Mouse (Mus musculus) adrenal gland, postnatal 10 days (tissue): ENCODE results near the gene Nod1. TPM values are rescaled to one million over a fixed set of nuclear protein-coding genes. Genes with fewer than 3 reads are reported as not detected.

Source experiments
- DNase-seq: peaks from one replicate; pipeline ENCODE4 v3.0.0; 2021; ENCODE audit warnings: mixed read lengths
- long read RNA-seq, 2 experiments: library from polyadenylated mRNA; stranded (forward); transcript quantifications; one replicate each; pipeline ENCODE4 v2.0.0; 2021
- total RNA-seq, 2 experiments: library from RNA; stranded (reverse); gene quantifications; 2 replicates each; pipeline ENCODE4 v1.2.3; 2021

Gene Nod1
- total RNA-seq, result 10 to 100 TPM in 1 of 2 experiments, 1 to 10 TPM in 1; 8.9 to 13.7 TPM
- long read RNA-seq, experiment 1, full-length matches to known transcripts, result 8 of 15 reads
- long read RNA-seq, experiment 1, partial matches to known transcripts, result 3 of 15 reads
- long read RNA-seq, experiment 1, other reads (novel, unspliced or antisense), result 4 of 15 reads
- long read RNA-seq, experiment 2, full-length matches to known transcripts, result 10 of 14 reads
- long read RNA-seq, experiment 2, partial matches to known transcripts, result 2 of 14 reads
- long read RNA-seq, experiment 2, other reads (novel, unspliced or antisense), result 2 of 14 reads

DNA sequence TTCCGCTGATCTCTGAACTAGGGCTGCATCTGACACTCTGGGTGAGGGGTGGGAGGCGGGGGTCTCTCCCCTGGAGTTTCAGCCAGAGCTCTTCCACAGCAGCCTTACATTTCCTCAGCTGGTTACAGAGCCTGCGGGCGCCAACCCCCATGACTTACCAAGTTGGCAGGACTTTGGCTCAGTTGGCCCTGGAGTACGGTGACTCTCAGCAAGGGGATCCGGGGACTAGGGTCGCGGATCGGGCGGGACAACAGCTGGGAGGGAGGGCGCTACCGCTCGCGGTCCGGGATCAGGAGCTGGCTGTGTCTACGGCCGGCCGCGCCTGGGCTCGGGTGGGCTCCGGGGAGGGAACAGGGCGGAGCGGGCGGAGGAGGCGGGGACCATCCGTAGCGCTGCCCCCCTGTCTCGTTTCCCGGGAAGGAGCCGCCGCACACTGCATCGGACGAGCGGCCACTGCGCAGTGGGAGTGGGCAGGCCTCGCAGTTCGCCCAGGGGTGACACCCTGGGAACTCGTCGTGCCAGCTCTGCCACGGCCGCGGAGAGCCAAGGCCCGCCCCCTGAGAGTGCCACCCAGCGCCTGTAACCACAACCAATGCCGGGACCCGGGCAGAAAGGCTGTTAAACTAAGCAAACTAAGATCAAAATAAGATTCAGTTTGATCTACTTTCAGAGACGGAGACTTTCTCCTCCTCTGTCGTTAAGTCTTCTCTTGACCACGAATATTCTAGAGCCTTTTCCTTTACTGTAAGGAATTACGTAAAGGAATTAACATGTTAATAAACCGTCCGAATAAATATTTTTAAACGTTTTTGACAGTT lies at the start of gene Nod1:
Gene Nod1, minus strand, starts transcription at position 502 of the 818 bp plus-strand sequence.
- DNase-seq, result peak; percentile 88

GRCm38 (mm10) chr6:55021806-55022205 lies 49.4 kb upstream of the Nod1 start:
- no peak for DNase-seq

DNA sequence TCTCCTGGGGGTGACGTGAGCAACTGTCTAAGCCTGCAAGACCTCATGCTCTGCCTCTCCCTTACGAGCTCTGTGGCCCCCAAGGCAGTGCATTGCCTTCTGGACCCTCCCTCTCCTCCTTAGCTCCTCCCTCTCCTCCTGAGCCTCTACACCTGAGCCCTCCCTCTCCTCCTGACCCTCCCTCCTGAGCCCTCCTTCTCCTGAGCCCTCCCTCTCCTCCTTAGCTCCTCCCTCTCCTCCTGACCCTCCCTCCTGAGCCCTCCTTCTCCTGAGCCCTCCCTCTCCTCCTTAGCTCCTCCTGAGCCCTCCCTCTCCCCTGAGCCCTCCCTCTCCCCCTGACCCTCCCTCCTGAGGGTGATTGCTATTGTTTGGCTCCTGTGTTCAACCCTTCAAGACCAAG lies 46.0 kb upstream of the Nod1 start:
- no peak for DNase-seq

DNA sequence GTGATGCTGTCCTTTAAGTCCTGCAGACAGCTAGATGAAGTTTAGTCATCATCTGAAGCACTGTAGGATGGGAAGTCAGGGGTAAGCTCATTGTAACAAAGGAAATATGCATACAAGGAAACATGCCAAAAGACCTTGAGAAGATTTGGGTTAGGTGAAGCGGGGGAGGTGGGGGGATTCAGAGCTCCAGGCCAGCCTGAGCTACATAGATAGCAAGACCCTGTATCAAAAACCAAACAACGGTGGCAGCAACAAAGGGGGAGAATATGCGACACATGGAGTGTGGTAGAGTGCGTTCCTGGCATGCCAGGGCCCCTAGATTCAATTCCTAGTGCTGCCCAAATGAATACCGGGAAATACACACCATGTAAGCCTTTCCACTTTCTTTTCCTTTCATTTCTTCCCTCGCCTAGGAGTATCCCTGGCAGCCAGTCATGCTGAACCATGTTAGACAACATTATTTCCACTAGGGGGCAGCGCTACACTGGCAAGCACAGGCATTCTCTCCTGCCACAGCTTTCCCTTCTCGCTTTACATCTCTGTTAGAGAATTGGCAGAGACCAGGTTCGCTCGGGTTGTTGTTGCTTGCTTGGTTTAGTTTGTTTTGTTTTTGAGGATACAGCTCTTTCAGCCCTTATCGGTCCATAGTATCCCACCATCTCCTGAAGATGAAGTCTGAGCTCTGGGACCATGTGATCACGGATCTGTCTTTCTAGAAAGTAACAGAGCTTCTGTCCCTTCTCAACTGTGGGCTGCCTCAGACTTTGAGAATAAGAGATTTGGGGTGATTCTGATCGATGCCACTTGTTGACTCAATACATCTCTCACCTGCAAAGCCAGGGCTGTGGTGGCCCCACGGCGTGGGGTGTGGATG lies 44.5 kb upstream of the Nod1 start:
- DNase-seq, result peak; percentile 69

GRCm38 (mm10) chr6:55016236-55016635 lies 43.8 kb upstream of the Nod1 start:
- DNase-seq, result peak; percentile 54

DNA sequence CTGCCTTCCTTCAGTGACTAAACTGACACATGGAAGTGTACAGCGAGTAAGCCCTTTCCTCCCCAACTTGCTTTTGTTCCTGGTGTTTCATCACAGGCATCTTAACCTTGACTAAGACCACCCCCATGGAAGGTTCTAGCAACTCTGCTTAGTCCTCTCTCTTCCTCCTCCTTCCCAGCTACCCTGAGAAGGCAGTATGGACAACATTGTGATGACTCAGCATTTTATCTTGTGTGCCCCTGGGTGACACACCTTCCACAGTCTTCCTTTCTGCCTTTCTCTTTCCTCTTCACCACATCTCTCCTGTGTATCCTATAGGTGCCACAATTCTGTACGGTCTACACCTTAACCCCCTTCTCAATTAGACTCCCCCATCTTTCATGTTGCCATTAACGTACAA lies 41.8 kb upstream of the Nod1 start:
- no peak for DNase-seq

DNA sequence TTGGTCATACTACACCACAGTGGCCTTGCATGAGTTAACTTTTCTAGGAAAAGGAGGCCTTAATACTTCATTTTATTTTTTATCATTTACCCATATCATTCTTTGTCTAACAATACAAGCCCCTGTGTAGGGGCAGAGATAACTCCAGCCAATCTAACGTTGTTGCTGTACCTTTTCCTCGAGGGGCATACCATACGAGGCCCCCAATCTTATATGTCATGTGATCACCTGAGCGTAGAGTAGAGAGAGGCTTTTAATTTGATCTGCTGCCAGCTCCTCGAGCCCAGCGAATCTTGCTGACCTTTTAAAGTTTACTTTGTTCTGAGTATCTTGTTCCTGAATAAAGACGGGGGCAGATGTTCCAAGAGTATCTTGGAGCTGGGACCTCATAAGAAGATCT lies 40.1 kb upstream of the Nod1 start:
- no peak for DNase-seq

GRCm38 (mm10) chr6:55010330-55011091 lies 38.1 kb upstream of the Nod1 start:
- no peak for DNase-seq

DNA sequence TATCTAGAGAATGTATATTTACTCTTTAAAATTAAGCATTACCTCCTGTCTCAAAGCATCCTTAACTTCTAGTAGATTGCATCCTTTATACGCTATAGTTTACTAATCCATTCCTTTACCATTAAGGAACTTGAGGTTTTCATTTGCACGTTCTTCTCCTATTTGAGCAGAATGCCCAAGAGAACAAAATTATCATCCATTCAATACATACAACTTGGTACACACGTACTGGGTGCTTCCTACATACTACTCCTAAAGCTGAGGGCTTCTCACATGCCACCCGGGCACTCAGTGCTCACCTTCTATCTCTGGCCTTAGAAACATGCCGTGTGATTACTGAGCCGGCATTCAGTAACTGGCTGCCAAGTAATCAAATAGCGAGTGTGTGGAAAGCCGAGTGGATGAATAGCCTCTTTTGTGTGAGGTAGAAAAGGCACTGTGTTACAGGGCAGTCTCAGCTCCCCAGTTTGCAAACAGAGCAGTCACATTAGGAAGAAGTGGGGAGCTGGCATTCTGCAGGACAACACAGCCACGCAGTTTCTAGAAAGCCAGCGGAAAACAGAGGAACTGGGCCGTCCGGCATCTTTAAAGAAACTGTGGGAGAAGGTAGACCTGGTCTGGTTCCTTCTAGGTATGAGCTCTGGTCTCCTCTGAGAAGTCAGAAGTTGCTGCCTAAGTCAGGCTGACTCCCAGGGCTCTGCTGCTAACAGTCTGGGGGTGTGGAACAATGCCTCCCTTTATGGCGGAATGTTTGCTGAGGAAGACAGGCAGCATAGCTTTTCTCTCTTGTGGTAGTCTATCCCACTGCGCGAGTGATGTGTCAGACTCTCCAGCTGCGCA lies 37.2 kb upstream of the Nod1 start:
- no peak for DNase-seq

DNA sequence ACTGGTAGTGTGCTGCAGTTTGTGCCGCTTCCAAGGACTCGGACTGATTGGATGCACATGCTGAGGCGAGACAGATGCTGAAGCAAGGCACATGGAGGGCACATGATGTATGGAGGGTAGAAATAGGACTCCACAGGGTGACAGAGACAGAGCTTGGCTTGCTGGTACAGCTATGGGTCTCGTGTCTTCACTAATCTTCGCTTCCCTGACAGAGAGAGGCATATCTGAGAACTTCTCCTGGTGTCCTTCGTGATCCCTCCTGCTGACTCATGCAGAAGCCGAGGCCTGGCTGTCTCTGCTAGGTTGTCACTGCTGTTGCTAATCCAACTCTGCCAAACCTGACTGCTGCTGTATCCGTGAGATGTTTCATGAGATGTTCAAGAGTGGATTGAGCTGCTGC lies 36.0 kb upstream of the Nod1 start:
- no peak for DNase-seq

DNA sequence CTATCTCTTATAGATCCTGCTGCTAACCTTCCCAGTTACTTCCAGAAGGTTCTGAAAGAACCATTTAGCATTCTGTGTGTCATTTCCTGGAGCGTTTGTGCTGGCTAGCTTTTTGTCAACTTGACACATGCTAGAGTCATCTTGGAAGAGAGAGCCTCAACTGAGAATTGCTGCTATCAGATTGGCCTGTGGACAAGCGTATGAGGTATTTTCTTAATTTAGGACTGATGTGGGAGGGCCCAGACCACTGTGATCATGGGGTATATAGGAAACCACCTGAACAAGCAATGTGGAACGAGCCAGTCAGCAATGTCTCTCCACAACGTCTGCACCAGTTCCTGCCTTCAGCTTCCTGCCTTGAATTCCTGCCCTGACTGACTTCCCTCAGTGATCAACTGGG lies 31.1 kb upstream of the Nod1 start:
- no peak for DNase-seq

DNA sequence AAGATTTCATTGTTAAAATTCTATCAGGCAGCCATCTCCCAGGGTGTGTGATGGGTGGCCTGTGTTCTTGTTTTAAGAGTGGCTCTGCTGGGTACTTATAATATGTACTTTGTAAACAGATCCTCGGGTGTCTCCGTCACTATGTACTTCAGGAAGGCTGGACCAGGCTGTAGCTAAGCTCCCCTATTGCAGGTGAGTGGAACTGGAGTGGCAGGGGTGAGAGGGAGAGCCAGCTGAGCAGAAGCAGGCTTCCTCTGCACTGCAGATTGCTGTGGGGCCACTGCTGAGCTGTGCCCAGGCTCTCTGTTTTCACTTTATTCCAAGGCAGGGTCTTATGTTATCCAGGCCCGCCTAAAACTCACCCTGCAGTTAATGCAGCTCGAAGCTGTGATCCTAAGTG lies 30.0 kb upstream of the Nod1 start:
- no peak for DNase-seq

DNA sequence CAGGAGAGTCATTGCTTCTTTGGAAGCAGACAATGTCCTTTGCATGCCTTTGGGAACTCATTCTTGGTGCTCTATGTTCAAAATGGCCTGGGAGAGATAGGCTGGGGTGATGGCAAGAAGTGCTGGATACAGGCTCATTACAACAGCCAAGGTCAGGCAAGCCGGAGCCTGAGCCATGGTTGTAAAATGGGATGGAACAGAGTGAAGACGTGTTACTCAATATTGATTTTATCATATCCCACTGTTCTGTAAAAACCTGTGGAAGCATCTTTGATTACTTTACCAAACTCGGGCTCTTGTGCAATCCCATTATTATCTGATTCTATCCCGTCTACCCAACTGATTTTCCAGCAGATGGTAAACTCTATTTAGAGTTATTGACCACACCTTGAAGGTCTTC lies 28.9 kb upstream of the Nod1 start:
- DNase-seq, result no peak

DNA sequence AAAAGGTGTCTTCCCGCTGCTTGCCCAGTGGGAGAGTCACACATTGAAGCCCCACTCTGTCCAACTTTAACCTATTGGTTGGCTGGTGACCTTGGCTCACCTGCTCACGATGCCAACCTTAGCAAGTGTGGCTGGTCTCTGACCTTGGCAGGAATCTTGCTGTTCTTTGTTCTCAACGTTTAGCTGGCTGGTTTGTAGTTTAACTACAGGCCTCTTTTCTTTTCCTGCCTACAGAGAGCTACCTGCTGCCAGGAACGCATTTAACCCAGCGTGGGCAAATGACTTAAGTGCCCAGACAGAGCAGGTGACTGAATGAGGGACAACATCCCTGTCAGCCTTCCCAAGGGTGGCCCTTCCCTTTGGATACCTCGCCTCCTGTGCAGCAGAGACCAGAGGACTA lies 25.3 kb upstream of the Nod1 start:
- DNase-seq, result no peak

DNA sequence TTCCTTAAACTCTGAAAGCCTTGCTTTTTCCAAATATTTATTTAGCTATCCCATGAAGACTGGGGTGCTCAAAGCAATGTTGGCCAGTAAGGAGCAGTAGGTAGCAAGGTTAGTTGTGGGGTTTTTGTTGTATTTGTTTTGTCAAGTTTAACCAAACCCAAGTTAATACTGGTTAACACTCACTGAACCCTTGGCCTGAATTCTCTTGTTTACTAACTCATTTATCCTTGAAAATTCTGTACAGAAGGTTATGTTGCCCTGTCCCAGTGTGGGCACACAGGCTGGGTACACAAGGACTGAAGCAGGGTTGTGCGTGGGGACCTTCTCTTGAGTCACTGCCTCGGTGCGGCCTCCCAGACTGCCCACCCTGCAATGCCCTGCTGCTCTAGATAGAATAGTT lies 23.9 kb upstream of the Nod1 start:
- DNase-seq, result no peak

GRCm38 (mm10) chr6:54992734-54993260 lies 20.4 kb upstream of the Nod1 start, which contains the start of gene Ggct:
Gene Ggct, minus strand, starts transcription at chr6:54992950.
- DNase-seq, result peak; percentile 96

GRCm38 (mm10) chr6:54992141-54992540 lies 19.7 kb upstream of the Nod1 start:
- no peak for DNase-seq

- no peak for DNase-seq
Observed at GRCm38 (mm10) chr6:54991189-54991588, 18.8 kb upstream of the Nod1 start.

DNA sequence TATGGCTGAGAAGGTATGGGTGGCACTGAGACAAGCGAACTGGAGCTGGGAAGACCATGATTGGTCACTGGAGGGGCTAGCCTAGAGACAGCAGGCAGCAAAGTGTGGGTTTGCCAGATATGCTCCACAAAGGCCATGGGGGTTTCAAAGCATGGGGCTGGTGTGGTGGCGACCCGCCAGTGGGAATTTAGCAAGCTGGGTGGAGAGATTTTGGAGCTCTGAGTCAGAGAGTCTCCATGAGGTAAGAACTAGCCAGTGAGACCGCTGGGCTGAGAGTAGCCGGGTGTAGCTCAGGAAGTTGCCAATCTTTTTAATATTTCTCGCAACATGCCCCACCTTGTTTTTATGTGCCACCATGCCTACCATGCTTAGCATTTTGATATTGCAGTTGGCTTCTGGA lies 15.7 kb upstream of the Nod1 start:
- DNase-seq, result no peak

DNA sequence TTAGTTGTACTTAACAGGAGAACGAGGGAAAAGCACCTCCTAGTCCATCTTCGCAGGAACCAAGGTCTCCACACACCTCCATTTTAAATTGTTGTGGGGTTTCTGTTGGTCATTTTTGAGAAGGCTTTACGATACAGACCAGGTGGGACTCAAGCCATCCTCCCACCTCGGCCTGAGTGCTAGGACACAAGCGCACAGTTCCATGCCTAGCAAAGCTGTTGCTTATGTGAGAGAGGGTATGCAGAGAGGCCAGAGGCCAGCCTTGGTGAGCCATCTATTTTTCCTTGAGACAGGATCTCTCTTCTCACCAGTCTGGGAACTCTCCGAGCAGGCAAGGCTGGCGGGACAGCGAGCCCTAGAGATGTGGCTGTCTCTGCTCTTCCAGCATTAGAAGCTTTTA lies 11.7 kb upstream of the Nod1 start:
- no peak for DNase-seq
